Mouse (Mus musculus) heart, embryonic 14.5 days (tissue): ENCODE measurements around the gene Agpat1. TPM values are rescaled to one million over a fixed set of nuclear protein-coding genes. Genes with fewer than 3 reads are reported as not detected.

ENCODE experiments used
- ATAC-seq: fragments of 200-750 bp; cut with Nextera tagmentation; 2 replicates; pipeline ENCODE4 v1.8.0; 2017; ENCODE audit warnings: low read depth, moderate TSS enrichment; ENCODE audit not compliant: insufficient number of reproducible peaks, insufficient read depth, low FRiP score
- H3K27ac ChIP-seq, 2 experiments: fragments of 200-500 bp in 1 of 2; fragments of 300-500 bp in 1 of 2; sonication (generic) in 1 of 2; replicated peaks in 1 of 2; 2 replicates each; pipeline ENCODE4 v1.5.1; 2012 to 2014; ENCODE audit warnings: low read depth in 2 of 2, low read length in 2 of 2, control low read depth in 1 of 2, mild to moderate bottlenecking in 1 of 2, mixed read lengths in 1 of 2; ENCODE audit not compliant: control insufficient read depth in 1 of 2, insufficient read depth in 1 of 2
- H3K27me3 ChIP-seq: fragments of 300-500 bp; sonication (generic); 2 replicates; pipeline ENCODE4 v1.6.1; 2014; ENCODE audit warnings: mild to moderate bottlenecking, low read length, control low read depth; ENCODE audit not compliant: control insufficient read depth, insufficient read depth
- H3K36me3 ChIP-seq: fragments of 300-500 bp; sonication (generic); 2 replicates; pipeline ENCODE4 v1.6.1; 2014; ENCODE audit warnings: mild to moderate bottlenecking, control low read depth, low read length, mixed read lengths; ENCODE audit not compliant: control insufficient read depth, insufficient read depth
- H3K4me1 ChIP-seq, 2 experiments: fragments of 200-500 bp in 1 of 2; fragments of 300-500 bp in 1 of 2; sonication (generic) in 1 of 2; 2 replicates each; pipeline ENCODE4 v1.6.1; 2012 to 2014; ENCODE audit warnings: low read length in 2 of 2, control low read depth in 1 of 2, mixed read lengths in 1 of 2; ENCODE audit not compliant: control insufficient read depth in 2 of 2, insufficient read depth in 2 of 2
- H3K4me2 ChIP-seq: fragments of 300-500 bp; sonication (generic); 2 replicates; pipeline ENCODE4 v1.6.1; 2014; ENCODE audit warnings: mild to moderate bottlenecking, low read length
- H3K4me3 ChIP-seq, 2 experiments: fragments of 200-500 bp in 1 of 2; fragments of 300-500 bp in 1 of 2; sonication (generic) in 1 of 2; 2 replicates each; pipeline ENCODE4 v1.5.1; 2012 to 2014; ENCODE audit warnings: low read length in 2 of 2, mild to moderate bottlenecking in 2 of 2, control low read depth in 1 of 2, low read depth in 1 of 2, moderate library complexity in 1 of 2; ENCODE audit not compliant: control insufficient read depth in 1 of 2, insufficient read depth in 1 of 2
- H3K9ac ChIP-seq: fragments of 300-500 bp; sonication (generic); 2 replicates; pipeline ENCODE4 v1.6.1; 2014; ENCODE audit warnings: mild to moderate bottlenecking, low read length
- H3K9me3 ChIP-seq: fragments of 300-500 bp; sonication (generic); 2 replicates; pipeline ENCODE4 v1.6.1; 2016; ENCODE audit warnings: low read length, control low read depth; ENCODE audit not compliant: control insufficient read depth
- WGBS: fragments of 180-500 bp; shearing (Covaris S2); extraction: QIAGEN DNeasy Blood & Tissue Kit; methylation state at CpG from one replicate; pipeline ENCODE4 v1.1.7; 2014; 5-methylcytosine and 5-hydroxymethylcytosine counted together
- polyA plus RNA-seq: library from polyadenylated mRNA; unstranded; fragments of >200 nt; fragmentation: Nextera tagmentation; extraction: Ambion mirVana; gene quantifications from 2 replicates; pipeline ENCODE4 v1.2.1, GENCODE M21; 2014

The Agpat1 gene
- polyA plus RNA-seq, 1 experiment from 2014 or later: 54.4 TPM

DNA sequence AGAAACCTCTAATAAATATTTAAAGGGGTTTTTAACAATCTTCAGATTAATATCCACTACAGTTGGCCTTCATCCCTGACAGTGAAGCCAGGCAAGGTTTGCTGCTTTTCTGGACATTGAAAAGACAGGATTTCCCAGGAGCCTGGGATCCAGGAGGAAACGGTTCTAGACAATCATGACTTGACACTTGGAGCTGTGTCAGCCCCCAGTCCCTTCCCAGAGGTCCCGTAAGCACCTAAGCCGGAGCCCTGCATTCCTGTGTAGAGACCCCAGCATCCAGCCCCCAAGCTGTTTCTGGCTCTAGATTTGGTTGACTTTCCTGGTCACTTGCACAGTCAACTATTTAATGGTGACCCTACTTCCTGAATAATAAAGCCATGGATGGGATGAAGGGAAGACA lies 54.5 kb downstream of the Agpat1 start:
- Histone ChIP-seq H3K9ac (no peak overlapping the region), H3K9me3 (no peaks in the 10 kb centered on the region), H3K4me1 (peaks cover 26 to 38% of the 10 kb centered on the region in 2 experiments), H3K27ac (no peak overlapping the region), H3K4me2 (no peak overlapping the region), H3K36me3 (peaks cover 8% of the 10 kb centered on the region), H3K4me3 (no peak overlapping the region), H3K27me3 (peaks cover 17% of the 10 kb centered on the region)
- 61% methylated on average over 3 of the region's 3 CpGs for WGBS
- ATAC-seq: no peak

DNA sequence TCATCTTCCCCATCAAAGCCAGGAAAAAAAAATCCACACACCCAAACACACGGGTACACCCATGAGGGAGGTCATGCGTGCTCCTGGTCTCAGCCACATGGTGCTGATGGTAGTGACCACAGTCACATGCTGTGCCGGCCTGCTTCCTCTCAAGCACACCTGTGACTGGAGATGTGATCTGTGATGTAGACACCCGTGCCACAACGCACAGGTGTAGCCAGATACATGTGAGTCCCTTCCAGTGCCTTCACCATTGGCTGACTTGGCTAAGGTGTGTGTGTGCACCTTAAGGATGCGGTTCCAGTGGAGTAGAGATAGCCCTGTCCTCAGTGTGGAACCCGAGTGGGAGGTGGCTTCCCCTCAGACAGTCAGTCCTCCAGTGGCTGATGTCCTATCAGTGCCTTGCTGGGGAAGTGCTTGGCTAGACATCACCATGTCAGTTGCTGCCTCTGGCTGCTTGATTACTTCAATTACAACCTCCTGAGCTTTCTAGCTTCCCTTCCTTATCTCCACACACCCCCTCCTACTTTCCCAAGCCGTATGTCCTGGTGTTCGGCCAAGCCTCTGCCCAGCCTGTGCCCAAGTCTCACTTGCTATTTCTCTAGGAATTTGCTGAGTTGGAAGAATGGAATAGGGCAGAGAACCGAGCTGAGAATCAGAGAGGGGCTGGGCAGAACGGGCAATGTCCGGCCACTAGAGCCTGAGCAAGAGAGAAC lies 55.3 kb downstream of the Agpat1 start:
- H3K36me3 ChIP-seq: 0 out of 2 replicates have a peak, but pooled peaks cover 2% of the 10 kb centered on the region
- peaks cover 17% of the 10 kb centered on the region for H3K27me3 ChIP-seq
- no peak overlapping the region for H3K9ac ChIP-seq
- H3K9me3 ChIP-seq: no peaks in the 10 kb centered on the region
- H3K4me1 ChIP-seq: peaks cover 26 to 36% of the 10 kb centered on the region in 2 experiments
- H3K4me2 ChIP-seq: no peak overlapping the region
- H3K4me3 ChIP-seq: no peak overlapping the region
- H3K27ac ChIP-seq: no peak overlapping the region
- no peak for ATAC-seq
- 41% methylated on average over 12 of the region's 12 CpGs for WGBS

DNA sequence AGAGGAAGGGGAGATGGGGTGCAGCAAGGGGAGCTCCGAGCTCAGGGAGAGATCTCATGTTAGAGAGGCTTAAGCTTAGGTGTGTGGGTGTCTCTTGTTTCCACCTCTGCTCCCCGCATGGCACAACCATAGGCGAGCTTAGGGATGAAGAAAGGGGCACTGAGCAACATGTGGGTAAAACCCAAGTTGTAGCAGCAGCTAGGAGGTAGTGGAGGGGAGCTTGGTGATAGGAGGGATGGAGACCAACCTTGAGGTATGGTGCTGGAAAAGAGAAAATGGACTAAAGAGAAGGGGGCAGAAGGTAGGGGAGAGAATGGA lies 55.8 kb downstream of the Agpat1 start:
- H3K36me3 ChIP-seq: no peaks in the 10 kb centered on the region
- ATAC-seq: no peak
- H3K27ac ChIP-seq: no peak overlapping the region
- 48% methylated on average over 3 of the region's 3 CpGs for WGBS
- peaks cover 26 to 31% of the 10 kb centered on the region in 2 experiments for H3K4me1 ChIP-seq
- no peak overlapping the region for H3K4me2 ChIP-seq
- H3K9ac ChIP-seq: no peak overlapping the region
- H3K4me3 ChIP-seq: no peak overlapping the region
- no peaks in the 10 kb centered on the region for H3K9me3 ChIP-seq
- H3K27me3 ChIP-seq: peaks cover 17% of the 10 kb centered on the region

- H3K4me3 ChIP-seq: peak overlapping the region; percentile 0 to 19; a peak in 3 of 4 replicates
- H3K36me3 ChIP-seq: no peaks in the 10 kb centered on the region
- no peak for ATAC-seq
- H3K9me3 ChIP-seq: no peaks in the 10 kb centered on the region
- H3K27me3 ChIP-seq: peaks cover 17% of the 10 kb centered on the region
- 33% methylated on average over 11 of the region's 11 CpGs for whole genome bisulfite sequencing
- peak overlapping the region; percentile 48 for H3K4me2 ChIP-seq
- H3K9ac ChIP-seq: peak overlapping the region; percentile 45; the same call in 1 of the 2 replicates
- peaks cover 22 to 26% of the 10 kb centered on the region in 2 experiments for H3K4me1 ChIP-seq
- H3K27ac ChIP-seq: 0 out of 4 replicates have a peak overlapping the region, but pooled peaks of 1 of the 2 experiments have one; percentile 14
These were observed 56.3 kb downstream of the Agpat1 start for GRCm38 (mm10) chr17:34660259-34660820.

DNA sequence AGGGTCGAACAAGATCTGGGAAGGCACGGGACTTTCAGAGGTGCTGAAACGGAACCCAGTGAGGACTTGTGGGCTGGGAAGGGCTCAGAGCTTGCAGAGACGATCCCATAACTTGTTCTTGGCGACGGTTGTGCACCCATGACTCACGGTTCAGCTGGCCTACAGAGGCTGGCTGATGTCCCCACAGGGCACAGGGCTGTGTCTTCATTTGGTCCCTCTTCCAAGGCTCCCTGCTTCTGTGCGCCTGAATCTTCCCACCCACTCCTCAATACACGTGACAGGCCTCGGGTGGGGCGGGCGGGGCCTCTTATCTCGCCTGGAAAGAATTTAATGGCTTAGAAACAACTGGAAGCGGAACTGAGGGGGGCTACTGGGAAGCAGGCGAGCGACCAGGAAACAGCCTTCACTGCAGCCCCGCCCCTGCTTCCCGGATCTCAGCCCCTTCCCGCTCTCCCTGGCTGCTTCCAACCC lies 57.1 kb downstream of the Agpat1 start:
- H3K36me3 ChIP-seq: no peaks in the 10 kb centered on the region
- peaks cover 16 to 18% of the 10 kb centered on the region in 2 experiments for H3K4me1 ChIP-seq
- H3K4me3 ChIP-seq: peak overlapping the region; percentile 0 to 19
- H3K9ac ChIP-seq: peak overlapping the region; percentile 45; the same call in 1 of the 2 replicates
- ATAC-seq: no peak
- peaks cover 17% of the 10 kb centered on the region for H3K27me3 ChIP-seq
- H3K9me3 ChIP-seq: no peaks in the 10 kb centered on the region
- H3K4me2 ChIP-seq: peak overlapping the region; percentile 48
- 3% methylated on average over 19 of the region's 19 CpGs for WGBS
- peak overlapping the region in 1 of 2 experiments; percentile 20; a peak in 1 of 4 replicates for H3K27ac ChIP-seq

GRCm38 (mm10) chr17:34662468-34662867 lies 58.4 kb downstream of the Agpat1 start:
- Histone ChIP-seq H3K4me3 (no peak overlapping the region), H3K36me3 (no peaks in the 10 kb centered on the region), H3K27ac (no peak overlapping the region), H3K9me3 (no peaks in the 10 kb centered on the region), H3K9ac (no peak overlapping the region), H3K27me3 (peaks cover 20% of the 10 kb centered on the region), H3K4me2 (no peak overlapping the region), H3K4me1 (peaks cover 13 to 14% of the 10 kb centered on the region in 2 experiments)
- WGBS: 58% methylated on average over 1 of the region's 1 CpGs
- ATAC-seq: no peak

GRCm38 (mm10) chr17:34662978-34663377 lies 58.9 kb downstream of the Agpat1 start:
- no peak overlapping the region for H3K9ac ChIP-seq
- H3K4me2 ChIP-seq: no peak overlapping the region
- H3K4me3 ChIP-seq: no peak overlapping the region
- peaks cover 13 to 14% of the 10 kb centered on the region in 2 experiments for H3K4me1 ChIP-seq
- WGBS: 78% methylated on average over 8 of the region's 8 CpGs
- peaks cover 21% of the 10 kb centered on the region for H3K27me3 ChIP-seq
- H3K36me3 ChIP-seq: no peaks in the 10 kb centered on the region
- H3K27ac ChIP-seq: no peak overlapping the region
- H3K9me3 ChIP-seq: no peaks in the 10 kb centered on the region
- no peak for ATAC-seq
